Mouse (Mus musculus) thymus, postnatal 25 days (tissue): ENCODE data around the gene Syt8.
A peak's percentile ranks its signal among the peaks of the same experiment; 100 is the strongest.

Source experiments
- DNase-seq: peaks from one replicate; pipeline ENCODE4 v3.0.0; 2022

Syt8 gene

DNA sequence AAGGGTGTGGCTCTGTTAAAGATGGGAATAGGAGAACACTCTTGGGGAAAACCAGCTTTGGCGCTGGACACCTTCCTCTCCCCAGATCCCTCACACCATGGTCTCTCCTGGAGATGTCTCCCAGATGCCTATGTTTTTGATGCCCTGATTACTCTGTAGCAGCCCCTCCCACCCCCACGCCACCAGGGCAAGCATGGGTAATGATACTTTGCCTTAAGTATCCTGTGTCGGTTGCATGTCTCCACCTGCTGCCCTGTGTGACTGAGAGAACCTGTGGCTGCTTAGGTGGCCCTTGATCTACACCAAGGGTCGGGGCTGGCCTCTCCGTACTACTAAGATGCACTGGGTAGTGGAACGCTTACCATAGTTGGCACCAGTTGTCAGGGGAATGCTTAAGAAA, 43.4 kb downstream of the Syt8 start:
- no peak for DNase-seq

GRCm38 (mm10) chr7:142478574-142478973, 43.9 kb downstream of the Syt8 start:
- DNase-seq = no peak

DNA sequence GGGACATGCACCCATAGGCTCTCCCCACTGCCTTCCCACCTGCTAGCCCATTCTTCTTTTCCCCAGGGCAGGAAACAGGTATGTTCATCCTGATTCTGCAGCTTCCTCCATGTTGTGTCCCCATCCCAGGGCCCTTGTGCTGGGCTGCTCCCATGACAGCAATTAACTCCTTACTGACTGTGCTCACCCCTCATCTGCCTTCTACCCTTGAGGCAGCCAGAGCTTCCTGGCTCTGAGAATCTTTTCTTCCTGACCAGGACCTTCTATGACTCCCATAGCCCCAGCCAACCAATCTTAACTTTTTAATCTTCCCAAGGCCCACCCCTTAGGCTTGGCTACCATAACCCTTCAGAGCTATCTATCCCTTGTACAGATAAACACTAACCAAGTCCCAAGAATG, 44.7 kb downstream of the Syt8 start:
- DNase-seq = no peak

- DNase-seq = no peak
Observed at GRCm38 (mm10) chr7:142479886-142480285, 45.2 kb downstream of the Syt8 start.

DNA sequence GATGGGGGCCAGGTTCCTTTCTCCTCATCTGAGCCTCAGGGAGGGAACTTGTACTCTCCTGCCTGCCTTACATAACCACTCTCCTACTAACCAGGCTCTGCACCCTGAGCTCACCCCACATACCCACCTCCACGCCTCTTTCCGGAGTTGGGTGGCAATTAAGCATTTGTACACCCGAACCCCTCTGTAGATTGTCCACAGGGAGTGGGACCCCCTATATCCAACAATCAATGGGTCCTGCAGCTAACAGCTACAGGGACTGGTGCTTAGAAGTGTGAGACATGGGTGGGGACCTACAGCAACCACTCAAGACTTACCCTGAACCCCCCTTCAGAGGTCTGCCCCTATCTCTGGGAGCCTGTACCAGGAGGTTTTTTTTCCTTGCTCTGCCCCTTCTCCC, 46.0 kb downstream of the Syt8 start:
- no peak for DNase-seq

GRCm38 (mm10) chr7:142481186-142481567, 46.5 kb downstream of the Syt8 start:
- peak; percentile 52 for DNase-seq

GRCm38 (mm10) chr7:142481568-142482255, 47.1 kb downstream of the Syt8 start:
- DNase-seq = peak; percentile 74

GRCm38 (mm10) chr7:142482256-142482609, 47.6 kb downstream of the Syt8 start:
- no peak for DNase-seq

DNA sequence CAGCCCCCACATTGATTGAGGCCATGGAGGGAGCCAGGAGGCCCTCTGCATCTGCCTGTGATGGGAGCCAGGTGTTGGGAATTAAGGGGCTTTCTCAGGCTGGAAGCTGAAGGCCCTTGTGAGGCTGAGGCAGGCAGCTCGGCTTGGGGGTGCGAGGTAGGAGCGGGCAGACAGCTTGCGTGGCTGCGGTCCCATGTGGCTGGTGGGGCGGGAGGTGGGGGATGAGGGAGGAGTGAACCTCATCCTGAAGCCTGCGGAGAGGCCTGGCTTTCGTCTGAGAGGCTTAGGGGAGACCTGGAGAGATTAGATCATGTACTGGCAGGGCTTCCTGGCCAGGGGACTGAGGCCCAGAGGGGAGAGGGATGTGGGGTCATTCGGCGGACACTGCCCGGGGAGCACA, 48.5 kb downstream of the Syt8 start:
- no peak for DNase-seq

DNA sequence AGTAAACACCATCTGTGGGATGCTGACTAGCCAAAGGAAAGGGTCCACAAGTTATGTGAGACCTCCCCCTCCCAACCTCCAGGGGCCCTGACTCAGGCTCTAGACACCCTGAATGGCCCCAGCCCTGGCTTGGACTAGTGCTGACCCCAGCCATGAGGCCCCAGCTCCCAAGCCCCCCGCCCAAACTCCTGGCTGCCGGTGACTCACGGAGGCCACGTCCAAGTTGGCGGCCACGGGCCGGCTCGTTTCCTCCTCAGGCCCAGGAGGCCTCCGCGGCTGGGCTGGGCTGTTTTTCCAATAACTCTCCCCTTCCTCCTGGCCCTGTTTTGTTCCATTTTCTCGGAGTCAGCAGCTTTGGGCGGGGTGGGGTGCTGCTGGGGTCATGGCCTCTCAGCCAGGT, 50.1 kb downstream of the Syt8 start:
- no peak for DNase-seq

GRCm38 (mm10) chr7:142486751-142487162, 52.1 kb downstream of the Syt8 start:
- no peak for DNase-seq

DNA sequence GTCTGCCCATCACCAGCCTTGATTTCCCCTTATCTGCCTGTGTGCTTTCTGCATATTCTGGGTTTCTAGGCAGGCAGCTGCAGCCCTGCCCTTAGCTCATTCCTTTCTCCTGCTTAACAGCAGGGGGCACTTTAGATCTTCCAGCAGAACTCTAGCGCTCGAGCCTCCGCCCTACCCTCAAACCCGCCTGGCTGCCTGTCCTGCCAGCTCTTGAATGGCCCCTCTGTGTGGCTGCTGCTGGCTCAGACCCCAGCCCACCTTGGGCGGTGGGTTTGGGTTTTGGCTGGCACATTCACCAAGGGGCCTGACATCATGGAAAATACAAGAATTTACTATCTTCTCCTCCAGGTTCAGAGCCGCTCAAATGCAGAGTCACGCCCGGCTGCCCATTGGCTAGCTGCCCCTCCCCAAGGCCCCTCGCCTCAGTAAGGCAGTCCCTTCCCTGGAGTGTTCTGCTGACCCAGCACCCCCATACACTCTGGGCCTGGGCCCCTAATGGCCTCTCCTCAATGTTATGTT, 52.8 kb downstream of the Syt8 start:
- DNase-seq = no peak

- DNase-seq = no peak
Observed at GRCm38 (mm10) chr7:142488053-142488452, 53.4 kb downstream of the Syt8 start.
